Mouse (Mus musculus): ENCODE measurements around the gene Adora3. TPM values are rescaled to one million over a fixed set of nuclear protein-coding genes. Genes with fewer than 3 reads are reported as not detected.

Adora3 gene
- total and polyA plus RNA-seq, 2 experiments from 2014 or later, result 0.14 TPM; not detected in 1

DNA sequence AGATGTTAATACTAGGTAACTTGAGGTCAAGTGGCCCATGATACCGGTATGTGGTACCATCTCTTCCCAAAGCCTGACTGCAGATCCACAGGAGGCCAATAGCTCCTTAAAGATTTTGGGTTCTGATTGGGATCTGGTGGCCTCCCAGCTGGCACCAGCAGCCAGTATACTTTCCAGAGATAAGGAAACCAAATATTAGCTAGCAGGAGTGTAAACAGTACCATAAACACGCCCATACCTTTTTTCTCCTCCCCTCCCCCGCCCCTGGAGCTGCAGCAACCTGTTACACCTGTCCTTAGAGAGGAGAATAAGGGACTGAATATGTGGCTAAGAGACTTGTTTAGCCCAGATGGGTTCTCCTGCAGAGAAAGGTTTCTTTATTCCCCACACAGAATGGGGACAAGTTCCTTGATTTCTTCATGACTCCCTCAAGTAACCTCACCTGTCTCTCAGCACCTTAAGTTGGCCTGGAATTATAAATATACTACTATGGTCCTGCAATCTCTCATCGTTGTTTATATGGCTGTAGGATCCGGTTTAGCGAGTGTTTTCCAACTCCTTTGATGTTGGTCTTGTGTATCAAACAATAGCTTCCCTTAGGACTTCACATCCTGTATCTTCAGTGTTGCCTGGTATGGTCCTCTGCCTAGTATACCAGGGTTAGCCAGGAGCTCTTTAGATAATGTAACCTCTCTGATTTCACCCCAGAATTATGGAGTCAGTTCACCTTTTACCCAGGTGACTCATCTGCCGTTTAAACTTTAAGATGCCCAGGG, 24.2 kb upstream of the Adora3 start:
- Histone ChIP-seq H3K4me1 (ENCODE audit: control insufficient read depth, insufficient read depth) (no peaks in the 10 kb centered on the region), H3K27ac (ENCODE audit: low read depth) (no peak overlapping the region), H3K27me3 (ENCODE audit: control insufficient read depth, insufficient read depth, low read length) (no peaks in the 10 kb centered on the region), H3K36me3 (replicated peaks; ENCODE audit: control insufficient read depth, insufficient read depth, low read length) (no peaks in the 10 kb centered on the region), H3K4me2 (ENCODE audit: low read depth, low read length) (no peak overlapping the region), H3K9ac (replicated peaks; ENCODE audit: low read depth, low read length) (no peak overlapping the region), H3K4me3 (ENCODE audit: low read depth, low read length) (no peak overlapping the region), H3K9me3 (replicated peaks; ENCODE audit: control insufficient read depth, low read length) (no peaks in the 10 kb centered on the region)
- ATAC-seq (ENCODE audit: insufficient read depth, low read depth) (no peak), DNase-seq (ENCODE audit: low spot score) (no peak)
- 57% methylated on average over 7 of the region's 7 CpGs for WGBS
- TF ChIP-seq CTCF (IDR thresholded peaks at IDR 0.05; ENCODE audit: low read depth), result no peak
- TF ChIP-seq EP300 (IDR thresholded peaks at IDR 0.05; ENCODE audit: low read depth), result no peak

- DNase-seq (ENCODE audit: low spot score) (no peak), ATAC-seq (ENCODE audit: insufficient read depth, low read depth) (no peak)
- no peaks in the 10 kb centered on the region for H3K27me3 ChIP-seq (ENCODE audit: control insufficient read depth, insufficient read depth, low read length)
- H3K4me3 ChIP-seq (ENCODE audit: low read depth, low read length), result no peak overlapping the region
- H3K4me2 ChIP-seq (ENCODE audit: low read depth, low read length), result no peak overlapping the region
- H3K36me3 ChIP-seq (replicated peaks; ENCODE audit: control insufficient read depth, insufficient read depth, low read length), result no peaks in the 10 kb centered on the region
- 74% methylated on average over 8 of the region's 8 CpGs for WGBS
- no peak for TF ChIP-seq EP300 (IDR thresholded peaks at IDR 0.05; ENCODE audit: low read depth)
- TF ChIP-seq CTCF (IDR thresholded peaks at IDR 0.05; ENCODE audit: low read depth), result no peak
- no peaks in the 10 kb centered on the region for H3K9me3 ChIP-seq (replicated peaks; ENCODE audit: control insufficient read depth, low read length)
- H3K9ac ChIP-seq (replicated peaks; ENCODE audit: low read depth, low read length), result no peak overlapping the region
- H3K27ac ChIP-seq (ENCODE audit: low read depth), result no peak overlapping the region
- H3K4me1 ChIP-seq (ENCODE audit: control insufficient read depth, insufficient read depth), result no peaks in the 10 kb centered on the region
These were observed 16.9 kb upstream of the Adora3 start for GRCm38 (mm10) chr3:105853781-105854180.

DNA sequence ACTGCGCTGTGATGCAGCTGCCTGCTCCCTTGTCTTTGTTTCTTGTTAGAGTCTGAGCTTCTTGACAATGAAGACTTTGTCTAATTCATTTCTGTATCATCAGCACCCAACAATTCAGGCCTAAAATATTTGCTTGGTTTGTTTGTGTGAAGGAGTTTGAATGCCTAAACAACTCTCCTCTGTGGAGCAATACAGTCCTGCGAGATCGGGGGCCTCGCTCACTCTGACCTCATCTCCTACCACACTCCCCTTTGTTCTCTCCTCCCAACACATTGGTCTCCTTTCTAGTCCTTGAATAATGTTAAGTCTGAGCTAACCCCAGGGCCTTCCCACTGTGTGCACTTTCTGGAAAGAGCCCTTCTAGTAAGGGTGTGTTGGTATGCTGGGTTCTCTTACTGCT, 15.9 kb upstream of the Adora3 start:
- H3K4me1 ChIP-seq (ENCODE audit: control insufficient read depth, insufficient read depth), result no peaks in the 10 kb centered on the region
- H3K4me2 ChIP-seq (ENCODE audit: low read depth, low read length), result no peak overlapping the region
- TF ChIP-seq CTCF (IDR thresholded peaks at IDR 0.05; ENCODE audit: low read depth) (no peak), EP300 (IDR thresholded peaks at IDR 0.05; ENCODE audit: low read depth) (no peak)
- H3K9ac ChIP-seq (replicated peaks; ENCODE audit: low read depth, low read length), result no peak overlapping the region
- no peaks in the 10 kb centered on the region for H3K27me3 ChIP-seq (ENCODE audit: control insufficient read depth, insufficient read depth, low read length)
- no peak overlapping the region for H3K27ac ChIP-seq (ENCODE audit: low read depth)
- no peaks in the 10 kb centered on the region for H3K9me3 ChIP-seq (replicated peaks; ENCODE audit: control insufficient read depth, low read length)
- WGBS, result 85% methylated on average over 4 of the region's 4 CpGs
- DNase-seq (ENCODE audit: low spot score), result no peak
- H3K36me3 ChIP-seq (replicated peaks; ENCODE audit: control insufficient read depth, insufficient read depth, low read length), result no peaks in the 10 kb centered on the region
- no peak overlapping the region for H3K4me3 ChIP-seq (ENCODE audit: low read depth, low read length)
- ATAC-seq (ENCODE audit: insufficient read depth, low read depth), result no peak

- Histone ChIP-seq H3K4me1 (ENCODE audit: control insufficient read depth, insufficient read depth) (no peaks in the 10 kb centered on the region), H3K9me3 (replicated peaks; ENCODE audit: control insufficient read depth, low read length) (no peaks in the 10 kb centered on the region), H3K27me3 (ENCODE audit: control insufficient read depth, insufficient read depth, low read length) (no peaks in the 10 kb centered on the region), H3K4me3 (ENCODE audit: low read depth, low read length) (no peak overlapping the region), H3K27ac (ENCODE audit: low read depth) (no peak overlapping the region), H3K4me2 (ENCODE audit: low read depth, low read length) (no peak overlapping the region), H3K36me3 (replicated peaks; ENCODE audit: control insufficient read depth, insufficient read depth, low read length) (no peaks in the 10 kb centered on the region), H3K9ac (replicated peaks; ENCODE audit: low read depth, low read length) (no peak overlapping the region)
- WGBS, result 58% methylated on average over 5 of the region's 5 CpGs
- no peak for ATAC-seq (ENCODE audit: insufficient read depth, low read depth)
- TF ChIP-seq EP300 (IDR thresholded peaks at IDR 0.05; ENCODE audit: low read depth) (no peak), CTCF (IDR thresholded peaks at IDR 0.05; ENCODE audit: low read depth) (no peak)
- no peak for DNase-seq (ENCODE audit: low spot score)
These were observed 13.1 kb upstream of the Adora3 start for GRCm38 (mm10) chr3:105857513-105857912.

GRCm38 (mm10) chr3:105861747-105862366, 8.8 kb upstream of the Adora3 start:
- no peak for TF ChIP-seq EP300 (IDR thresholded peaks at IDR 0.05; ENCODE audit: low read depth)
- TF ChIP-seq CTCF (IDR thresholded peaks at IDR 0.05; ENCODE audit: low read depth), result no peak
- H3K9me3 ChIP-seq (replicated peaks; ENCODE audit: control insufficient read depth, low read length), result no peaks in the 10 kb centered on the region
- ATAC-seq (ENCODE audit: insufficient read depth, low read depth) (no peak), DNase-seq (ENCODE audit: low spot score) (no peak)
- WGBS, result 51% methylated on average over 7 of the region's 7 CpGs
- no peak overlapping the region for H3K4me3 ChIP-seq (ENCODE audit: low read depth, low read length)
- H3K9ac ChIP-seq (replicated peaks; ENCODE audit: low read depth, low read length), result no peak overlapping the region
- no peak overlapping the region for H3K4me2 ChIP-seq (ENCODE audit: low read depth, low read length)
- peaks cover 7% of the 10 kb centered on the region; the same call in 1 of the 2 replicates for H3K4me1 ChIP-seq (ENCODE audit: control insufficient read depth, insufficient read depth)
- H3K27me3 ChIP-seq (ENCODE audit: control insufficient read depth, insufficient read depth, low read length), result no peaks in the 10 kb centered on the region
- no peak overlapping the region for H3K27ac ChIP-seq (ENCODE audit: low read depth)
- no peaks in the 10 kb centered on the region for H3K36me3 ChIP-seq (replicated peaks; ENCODE audit: control insufficient read depth, insufficient read depth, low read length)
